Mouse (Mus musculus) adrenal gland, postnatal 25 days (tissue): ENCODE results near the gene Ube2g1. TPM values are rescaled to one million over a fixed set of nuclear protein-coding genes. Genes with fewer than 3 reads are reported as not detected.
"Not testable (repeated sequence)": the region's sequence is repeated elsewhere in the genome, so short reads cannot be mapped to it uniquely, and the experiment has no call there.

ENCODE experiments used
- DNase-seq: peaks from one replicate; pipeline ENCODE4 v3.0.0; 2021; ENCODE audit warnings: mixed read lengths
- total RNA-seq: library from RNA; stranded (reverse); gene quantifications from 2 replicates; pipeline ENCODE4 v1.2.3, GENCODE M21; 2021

Ube2g1 gene
- total RNA-seq, 1 experiment from 2014 or later, result 47.8 TPM

DNA sequence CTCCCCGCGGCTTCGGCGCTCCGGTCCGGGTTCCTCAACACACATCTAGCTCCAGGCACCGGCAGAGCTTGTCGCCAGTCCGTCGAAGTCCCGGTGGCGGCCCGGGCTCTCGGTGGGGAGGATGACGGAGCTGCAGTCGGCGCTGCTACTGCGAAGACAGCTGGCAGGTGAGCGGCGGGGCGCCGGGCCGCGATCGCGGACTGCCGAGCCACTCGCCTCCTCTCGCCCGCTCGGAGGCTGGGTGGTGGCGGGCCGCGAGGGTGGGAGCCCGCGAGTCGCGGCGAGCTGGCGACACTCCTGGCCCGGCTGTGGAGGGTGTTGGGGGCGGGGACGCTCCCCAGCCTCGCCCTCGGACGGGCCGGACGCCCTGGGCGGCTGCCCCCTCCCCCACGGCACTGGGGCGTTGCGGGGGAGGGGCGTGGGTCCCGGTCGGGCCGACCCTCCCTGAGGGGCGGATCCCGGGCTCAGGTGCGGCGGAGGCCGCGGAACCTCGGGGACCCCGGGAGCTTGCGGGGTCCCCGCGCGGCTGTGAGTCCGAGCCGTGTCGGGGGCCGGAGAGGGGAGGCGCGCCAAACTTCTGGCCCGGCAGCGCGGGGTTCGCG lies 487 bp downstream of the Ube2g1 start:
- DNase-seq, result peak; percentile 90

DNA sequence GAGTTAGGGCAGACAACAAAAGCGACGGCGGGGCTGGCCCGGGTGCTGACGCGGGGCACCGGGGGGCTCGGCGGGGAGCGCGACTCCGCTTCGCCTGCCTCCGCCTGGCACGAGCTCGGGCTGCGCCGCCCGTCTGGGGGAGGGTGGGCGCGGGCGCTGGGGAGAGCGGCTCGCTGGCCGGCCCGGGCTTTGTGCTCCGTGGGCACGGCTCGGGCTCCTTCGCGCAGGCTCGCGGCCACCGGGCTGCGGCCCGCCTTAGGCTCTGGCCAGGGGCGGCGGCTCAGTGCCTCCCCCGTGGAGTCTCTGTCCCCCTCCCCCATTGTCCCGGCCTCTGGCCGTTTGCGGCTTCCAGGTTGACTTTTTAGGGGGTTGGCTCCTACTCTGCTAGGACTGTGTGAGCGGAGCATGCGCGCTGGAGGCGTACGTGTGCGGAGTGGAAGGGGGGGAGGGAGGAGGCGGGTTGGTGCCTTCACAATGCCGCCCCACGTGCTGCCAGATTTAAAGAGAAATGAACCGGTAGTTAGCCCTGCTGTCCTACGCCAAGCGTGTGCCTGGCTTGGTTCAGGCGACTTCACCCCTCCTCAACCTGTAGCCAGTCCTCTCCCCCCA lies 1.1 kb downstream of the Ube2g1 start:
- DNase-seq, result peak; percentile 92

DNA sequence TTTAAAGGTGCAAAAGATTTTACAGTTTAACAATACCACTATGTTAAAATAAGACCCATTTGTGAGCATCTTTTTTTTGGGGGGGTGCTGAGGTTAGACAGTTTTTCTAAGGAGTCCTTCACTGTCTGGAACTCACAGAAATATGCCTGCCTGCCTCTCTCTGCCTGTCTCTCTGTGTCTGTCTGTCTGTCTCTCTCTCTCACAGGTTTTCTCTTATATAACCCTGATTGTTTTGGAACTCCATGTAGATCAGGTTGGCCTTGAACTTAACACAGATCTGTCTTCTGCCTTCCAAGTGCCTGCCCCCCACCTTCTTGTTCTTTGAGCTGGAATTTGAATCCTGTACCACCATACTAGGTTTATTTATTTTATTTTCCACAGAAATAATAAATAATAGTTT lies 2.2 kb downstream of the Ube2g1 start:
- no peak for DNase-seq

DNA sequence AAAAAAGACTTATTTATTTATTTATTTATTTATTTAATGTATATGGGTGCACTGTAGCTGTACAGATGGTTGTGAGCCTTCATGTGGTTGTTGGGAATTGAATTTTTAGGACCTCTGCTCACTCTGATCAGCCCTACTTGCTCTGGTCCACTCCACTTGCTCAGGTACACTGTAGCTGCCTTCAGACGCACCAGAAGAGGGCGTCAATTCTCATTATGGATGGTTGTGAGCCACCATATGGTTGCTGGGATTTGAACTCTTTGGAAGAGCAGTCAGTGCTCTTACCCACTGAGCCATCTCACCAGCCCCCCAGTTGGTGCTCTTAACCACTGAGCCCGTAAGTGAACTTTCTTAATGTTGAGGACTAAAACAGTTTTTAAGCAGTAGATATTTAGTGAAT lies 7.3 kb downstream of the Ube2g1 start:
- DNase-seq, result not testable (repeated sequence)

DNA sequence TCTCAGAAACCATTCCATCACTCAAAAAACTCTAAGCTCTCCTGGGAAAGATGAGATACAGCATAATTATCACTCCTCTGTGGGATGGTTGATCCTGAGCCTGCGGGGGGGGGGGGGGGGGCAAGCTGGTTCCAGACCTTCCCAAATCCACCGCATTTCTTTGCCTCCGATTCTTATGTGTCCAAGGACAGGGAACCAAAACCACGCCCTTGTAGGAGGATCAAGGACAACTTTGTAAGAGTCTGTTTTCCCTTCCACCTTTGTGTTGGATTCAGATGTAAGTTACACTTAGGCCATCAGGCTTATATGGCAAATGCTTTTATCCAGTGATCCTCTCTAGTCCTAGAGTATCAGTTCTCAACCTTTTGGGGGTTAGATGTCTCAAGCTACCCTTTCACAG lies 8.8 kb downstream of the Ube2g1 start:
- no peak for DNase-seq

DNA sequence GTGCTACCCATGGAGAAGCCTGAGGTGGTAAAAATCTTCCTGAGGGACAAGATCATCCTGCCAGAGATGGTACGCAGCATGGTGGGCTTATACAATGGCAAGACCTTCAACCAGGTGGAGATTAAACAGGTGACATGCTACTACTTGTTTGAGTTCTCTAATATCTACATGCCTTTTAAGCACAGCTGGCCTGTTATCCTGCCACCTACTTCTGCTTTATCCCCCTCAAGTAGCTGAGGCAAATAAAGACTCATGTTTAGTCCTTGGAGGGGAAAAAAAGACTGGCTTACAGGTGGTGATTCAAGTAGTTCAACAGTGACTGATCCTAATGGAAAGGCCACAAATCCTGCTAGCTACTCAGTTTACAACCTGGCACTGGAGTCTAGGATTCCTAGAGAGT lies 11.4 kb downstream of the Ube2g1 start:
- DNase-seq, result no peak

DNA sequence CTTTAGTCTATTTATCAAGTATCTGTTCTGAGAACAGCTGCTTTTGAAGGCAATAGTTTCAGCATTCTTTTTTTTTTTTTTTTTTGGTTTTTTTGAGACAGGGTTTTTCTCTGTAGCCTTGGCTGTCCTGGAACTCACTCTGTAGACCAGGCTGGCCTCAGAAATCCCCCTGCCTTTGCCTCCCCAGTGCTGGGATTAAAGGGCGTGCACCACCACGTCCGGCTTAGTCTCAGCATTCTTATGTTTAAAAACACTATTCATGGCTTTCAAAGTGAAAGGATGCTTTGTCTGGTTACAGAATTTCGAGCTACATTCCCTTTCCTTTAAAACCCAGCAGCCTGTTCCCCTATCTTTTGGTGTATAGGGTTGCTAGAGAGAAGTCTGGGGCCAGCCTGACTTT lies 35.6 kb downstream of the Ube2g1 start:
- no peak for DNase-seq

DNA sequence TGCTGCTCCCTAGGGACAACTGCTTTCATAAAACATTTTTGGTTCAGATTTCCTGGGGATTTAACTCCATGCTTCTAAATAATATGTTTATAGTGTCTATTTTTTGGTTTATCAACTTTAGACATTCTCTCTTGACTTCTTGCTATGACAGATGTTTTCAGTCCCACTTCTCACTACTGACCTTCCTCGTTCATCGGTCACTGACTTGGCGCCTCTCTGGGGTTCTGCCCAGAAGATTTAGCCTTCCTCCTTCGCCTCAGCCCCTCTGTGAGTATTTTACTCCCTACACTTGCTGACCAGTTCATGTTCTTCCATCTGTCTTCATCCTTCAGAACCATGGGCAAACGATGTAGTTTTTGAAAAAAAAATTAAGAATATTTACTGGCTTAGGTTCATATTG lies 38.3 kb downstream of the Ube2g1 start:
- DNase-seq, result no peak

DNA sequence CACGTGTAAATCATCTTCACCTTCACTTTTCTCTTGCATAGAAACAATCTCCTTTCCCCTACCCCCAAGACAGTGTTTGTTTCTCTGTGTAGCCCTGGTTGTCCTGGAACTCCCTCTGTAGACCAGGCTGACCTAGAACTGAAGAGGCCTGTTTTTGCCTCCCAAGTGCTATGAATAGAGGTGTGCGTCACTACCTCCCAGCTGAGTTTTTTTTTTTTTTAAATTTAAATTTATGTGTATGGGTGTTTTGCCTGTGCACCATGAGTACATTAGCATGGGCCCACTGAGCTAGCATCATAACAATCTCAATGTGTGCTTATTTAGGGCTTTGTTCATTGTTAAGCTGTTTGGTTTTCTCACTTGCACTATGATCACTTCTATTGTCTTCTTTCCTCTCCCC lies 43.3 kb downstream of the Ube2g1 start:
- DNase-seq, result no peak

DNA sequence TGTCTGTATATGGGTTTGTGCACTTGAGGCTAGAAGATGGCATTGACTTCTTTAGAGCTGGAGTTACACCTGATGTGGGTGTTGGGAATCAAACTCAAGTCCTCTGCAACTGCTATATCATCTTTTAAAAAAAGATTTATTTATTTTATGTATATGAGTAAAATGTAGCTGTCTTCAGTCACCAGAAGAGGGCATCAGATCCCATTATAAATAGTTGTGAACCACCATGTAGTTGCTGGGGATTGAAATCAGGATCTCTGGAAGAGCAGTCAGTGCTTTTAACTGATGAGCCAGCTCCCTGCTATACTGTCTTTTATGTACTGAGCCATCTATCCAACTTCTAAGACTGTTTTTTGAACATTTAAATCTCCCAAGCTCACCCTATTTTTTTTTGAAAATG lies 52.8 kb downstream of the Ube2g1 start:
- DNase-seq, result no peak

DNA sequence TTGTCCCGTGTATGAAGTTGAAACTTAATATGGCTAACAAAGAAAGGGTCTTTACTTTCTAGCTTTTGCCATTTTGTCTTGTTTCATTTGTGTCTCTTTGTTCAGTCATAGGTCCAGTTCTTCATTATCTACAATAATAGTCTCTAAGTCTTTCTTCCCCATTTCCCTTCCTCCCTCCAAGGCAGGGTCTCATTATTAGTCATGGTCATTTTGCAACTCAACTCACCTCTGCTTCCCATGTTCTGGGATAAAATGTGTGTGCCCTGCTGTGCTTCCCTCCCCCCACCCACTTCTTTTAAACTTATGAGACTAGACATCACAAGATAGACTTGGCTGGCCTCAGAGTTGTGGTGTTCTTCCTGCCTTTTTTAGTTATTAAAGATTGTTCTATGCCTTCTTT lies 53.3 kb downstream of the Ube2g1 start:
- DNase-seq, result no peak

DNA sequence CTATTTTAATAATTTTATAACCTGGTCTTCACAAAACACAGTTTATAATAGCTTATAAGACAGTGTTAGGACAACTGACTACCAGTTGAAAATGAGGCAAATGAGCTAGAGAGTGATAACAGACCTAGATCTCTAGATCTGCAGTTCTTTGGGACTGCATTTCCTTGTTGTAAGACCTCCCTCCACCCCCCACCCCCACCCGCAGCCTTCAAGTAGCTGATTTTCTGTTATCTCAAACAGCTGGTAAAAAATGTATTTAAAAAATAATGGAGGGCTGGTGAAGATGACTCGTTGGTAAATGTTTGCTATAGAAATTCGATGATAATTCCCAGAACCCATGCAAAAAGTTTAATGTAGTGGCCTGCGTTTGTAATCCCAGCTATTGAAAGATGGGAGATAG lies 57.6 kb downstream of the Ube2g1 start:
- DNase-seq, result no peak

DNA sequence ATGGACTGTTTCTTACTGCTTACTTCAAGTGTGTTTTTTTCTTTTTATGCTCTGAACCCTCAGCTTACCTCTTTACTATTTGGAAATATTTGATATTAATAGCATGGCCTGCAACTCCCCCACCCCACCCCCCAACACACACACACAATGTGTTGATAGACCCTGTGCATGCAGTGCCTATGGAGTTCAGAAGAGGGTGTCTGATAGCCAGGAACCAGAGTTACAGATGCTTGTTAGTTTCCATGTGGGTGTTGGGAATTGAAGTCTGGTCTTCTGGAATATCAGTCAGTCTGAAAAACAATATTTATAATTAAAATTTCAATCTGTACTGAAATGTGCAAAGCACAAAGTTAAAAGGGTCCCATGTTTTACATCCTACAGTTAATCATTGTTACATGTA lies 63.6 kb downstream of the Ube2g1 start:
- no peak for DNase-seq

DNA sequence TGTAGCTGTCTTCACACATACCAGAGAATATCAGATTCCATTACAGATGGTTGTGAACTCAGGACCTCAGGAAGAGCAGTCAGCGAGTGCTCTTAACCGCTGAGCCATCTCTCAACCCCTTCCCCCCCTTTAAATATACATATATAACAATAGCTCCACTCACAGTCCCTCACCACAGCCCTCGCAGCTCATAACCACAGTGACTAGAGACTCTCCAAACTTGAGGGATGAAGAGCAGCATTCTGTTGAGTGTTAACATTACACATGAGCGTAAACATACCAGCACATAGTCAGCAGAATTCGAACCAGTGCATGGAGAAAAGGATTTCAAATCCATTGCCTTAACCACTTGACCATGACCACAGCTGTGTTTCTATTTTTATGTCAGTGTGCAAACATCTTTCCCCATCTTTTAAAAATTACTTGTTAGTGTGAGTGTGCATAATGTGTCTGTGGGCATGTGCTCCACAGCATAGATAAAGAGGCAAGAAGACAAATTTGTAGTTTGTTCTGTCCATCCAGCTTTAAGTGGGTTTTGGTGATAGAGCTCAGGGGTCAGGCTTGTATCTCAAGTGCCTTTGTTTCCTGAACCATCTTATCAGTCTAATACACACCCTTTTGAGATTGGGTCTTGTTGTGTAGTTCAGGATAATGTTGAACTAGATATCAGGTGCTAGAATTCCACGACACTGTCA lies 64.4 kb downstream of the Ube2g1 start:
- DNase-seq, result no peak

DNA sequence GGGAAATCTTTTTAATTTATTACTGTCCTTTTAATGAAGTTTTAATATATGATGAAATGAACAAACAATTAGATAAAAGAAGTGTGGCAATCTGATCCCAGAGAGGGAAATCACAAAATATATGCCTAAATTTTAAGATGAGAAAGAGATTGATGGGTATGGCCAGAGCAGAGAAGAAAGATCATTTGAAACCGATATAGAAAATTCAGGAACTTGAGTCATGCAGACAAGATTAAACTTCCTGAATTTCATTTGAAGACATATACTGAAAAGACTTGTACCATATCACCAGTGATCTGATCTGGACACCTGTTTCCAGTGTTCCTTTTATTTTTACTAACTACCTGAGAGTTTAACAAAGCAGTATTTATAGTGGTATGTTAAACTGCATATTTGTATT lies 65.4 kb downstream of the Ube2g1 start:
- no peak for DNase-seq

DNA sequence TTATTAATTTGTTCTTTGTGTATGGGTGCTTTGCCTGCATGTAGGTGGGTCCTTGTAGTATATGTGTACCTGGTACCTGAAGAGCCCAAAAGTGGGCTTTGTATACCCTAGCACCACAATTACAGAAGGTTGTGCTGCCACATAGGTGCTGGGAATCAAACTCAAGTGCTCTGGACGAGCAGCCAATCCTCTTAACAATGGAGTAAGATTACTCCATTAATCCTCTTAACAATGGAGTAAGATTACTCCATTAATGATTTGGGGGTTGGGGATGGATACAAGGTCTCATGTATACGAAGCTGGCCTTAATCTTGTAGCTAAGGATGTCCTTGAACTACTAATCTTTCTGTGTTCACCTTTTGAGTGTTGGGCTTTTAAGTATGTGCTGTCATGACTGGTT lies 68.2 kb downstream of the Ube2g1 start:
- no peak for DNase-seq

DNA sequence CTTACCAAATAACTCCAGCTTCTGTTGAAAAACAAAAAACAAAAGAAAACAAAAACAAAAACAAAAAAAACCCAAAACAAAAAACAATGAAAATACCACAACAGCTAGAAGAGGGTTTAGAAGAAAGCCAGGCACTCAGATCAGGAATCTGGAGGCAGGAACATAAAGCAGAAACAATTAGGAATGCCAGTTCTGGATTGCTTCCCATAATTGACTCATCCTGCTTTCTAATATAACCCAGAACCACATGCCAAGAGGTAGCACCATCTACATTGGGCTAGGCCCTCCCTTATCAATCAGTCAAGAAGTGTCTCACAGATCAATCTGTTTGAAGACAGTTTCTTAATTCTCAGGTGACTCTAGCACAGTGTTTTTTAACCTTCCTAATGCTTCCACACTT lies 73.6 kb downstream of the Ube2g1 start:
- DNase-seq, result no peak

DNA sequence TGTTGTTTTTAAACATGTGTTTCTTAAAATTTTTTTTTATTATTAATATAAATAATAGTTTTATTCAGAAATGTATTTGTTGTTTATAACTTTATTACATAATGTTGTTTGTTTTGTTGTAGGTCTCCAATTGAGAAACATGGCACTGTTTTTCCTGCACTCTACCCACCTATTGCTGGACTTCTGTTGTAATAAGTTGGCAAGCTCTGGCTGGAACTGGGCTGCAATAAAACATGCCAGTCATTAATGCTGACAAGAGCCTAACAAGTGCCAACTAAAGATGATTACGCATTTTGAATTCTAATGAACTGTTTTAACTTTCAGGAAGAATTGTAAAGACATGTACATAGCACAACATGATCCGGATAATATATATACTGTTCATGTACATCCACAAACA lies 76.3 kb downstream of the Ube2g1 start:
- no peak for DNase-seq

DNA sequence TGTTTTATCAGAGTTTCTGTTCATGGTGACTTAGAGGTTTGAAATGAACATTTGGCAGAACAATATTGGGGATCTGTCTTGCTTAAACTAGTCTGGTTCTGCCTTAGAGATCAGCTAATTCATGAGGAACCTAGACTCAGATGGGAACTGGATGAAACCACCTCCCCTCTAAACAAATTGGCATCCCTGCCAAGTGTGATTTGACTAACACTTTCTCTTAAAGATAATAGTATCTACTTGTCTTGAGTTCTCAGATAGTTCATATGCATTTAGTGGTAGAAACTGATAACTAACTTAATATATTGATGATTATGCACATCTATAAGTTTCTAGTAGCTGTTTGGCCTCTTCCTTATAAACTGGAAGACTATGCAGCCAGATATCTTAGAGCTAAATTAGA lies 79.6 kb downstream of the Ube2g1 start:
- no peak for DNase-seq

DNA sequence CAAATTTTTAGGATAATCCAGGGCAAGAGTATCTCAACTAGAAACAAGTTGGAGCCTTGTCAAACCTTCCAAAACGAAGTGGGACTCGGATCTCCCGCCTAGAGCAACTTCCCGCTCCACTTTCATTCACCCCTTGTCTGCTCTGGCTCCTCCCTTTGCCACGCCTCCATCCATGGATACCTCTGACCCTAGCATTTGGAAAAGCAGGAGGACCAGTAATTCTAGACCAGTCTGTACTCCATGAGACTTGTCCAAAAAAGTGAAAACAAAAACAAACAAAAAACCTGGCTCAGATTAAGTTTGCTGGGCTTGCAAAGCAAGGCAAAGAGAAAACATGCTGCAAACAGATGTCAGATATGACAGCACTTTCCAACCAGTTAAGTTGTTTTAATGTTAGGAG lies 81.2 kb downstream of the Ube2g1 start:
- no peak for DNase-seq

DNA sequence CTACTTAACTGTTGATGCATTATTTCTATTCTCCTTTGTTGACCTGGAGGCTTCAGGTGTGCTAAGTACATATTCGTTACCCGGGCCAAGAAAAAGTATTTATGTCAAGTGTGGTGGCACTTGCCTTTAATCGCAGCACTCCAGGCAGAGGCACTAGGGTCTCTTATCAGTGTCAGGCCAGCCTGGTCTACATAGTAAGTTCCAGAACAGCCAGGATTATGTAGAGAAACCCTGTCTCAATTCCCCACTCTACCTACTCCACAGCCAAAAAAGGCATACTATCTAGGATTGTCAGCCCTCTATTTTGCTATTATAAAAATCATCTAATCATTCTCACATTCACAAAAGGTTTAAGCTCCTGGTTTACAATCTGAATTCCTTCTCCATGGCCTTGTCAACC lies 82.0 kb downstream of the Ube2g1 start:
- no peak for DNase-seq

DNA sequence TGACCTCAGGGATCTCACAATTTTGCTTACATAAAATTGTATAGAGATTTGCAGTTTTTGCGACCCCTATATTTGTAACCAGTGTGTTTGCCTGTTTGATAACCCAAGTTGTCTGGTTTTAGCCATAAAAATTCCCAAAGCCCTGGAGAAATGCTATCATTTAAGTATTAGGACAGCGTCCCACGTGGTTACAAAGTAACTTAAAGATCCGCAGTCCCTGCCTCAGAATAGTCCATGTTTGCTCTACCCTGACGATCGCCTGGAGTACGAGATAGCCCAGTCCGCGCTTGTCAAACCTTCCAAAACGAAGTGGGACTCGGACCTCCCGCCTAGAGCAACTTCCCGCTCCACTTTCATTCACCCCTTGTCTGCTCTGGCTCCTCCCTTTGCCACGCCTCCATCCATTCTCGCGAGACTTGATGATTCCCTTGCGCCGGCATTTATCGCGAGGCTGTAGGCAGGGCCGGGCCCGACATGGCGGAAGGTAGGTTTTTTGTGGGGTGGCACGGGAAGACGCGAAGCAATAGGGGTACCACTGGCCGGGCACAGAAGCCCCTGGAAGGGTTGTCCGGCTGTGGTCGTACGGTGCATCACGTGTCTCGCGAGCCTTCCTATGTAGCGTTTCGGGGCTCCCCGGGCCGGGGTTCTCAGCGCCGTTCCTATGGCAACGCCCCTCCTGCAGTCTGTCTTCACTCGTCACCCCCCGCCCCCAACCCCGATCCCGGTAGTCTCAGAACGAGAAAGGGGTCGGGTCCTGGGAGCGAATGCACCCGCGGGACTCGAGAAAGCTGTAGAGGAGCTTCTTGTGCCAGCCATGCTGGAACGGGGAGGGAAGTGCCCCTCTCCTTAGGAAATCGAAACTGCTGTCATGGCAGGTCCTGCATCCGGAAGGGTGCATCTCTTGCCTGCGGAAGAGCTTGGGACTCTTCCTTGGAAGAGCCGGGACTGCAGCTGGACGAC lies 82.7 kb downstream of the Ube2g1 start, which contains the start of gene Ankfy1:
Gene Ankfy1, plus strand, starts transcription at position 456 of the 960 bp plus-strand sequence.
- peak; percentile 95 for DNase-seq

DNA sequence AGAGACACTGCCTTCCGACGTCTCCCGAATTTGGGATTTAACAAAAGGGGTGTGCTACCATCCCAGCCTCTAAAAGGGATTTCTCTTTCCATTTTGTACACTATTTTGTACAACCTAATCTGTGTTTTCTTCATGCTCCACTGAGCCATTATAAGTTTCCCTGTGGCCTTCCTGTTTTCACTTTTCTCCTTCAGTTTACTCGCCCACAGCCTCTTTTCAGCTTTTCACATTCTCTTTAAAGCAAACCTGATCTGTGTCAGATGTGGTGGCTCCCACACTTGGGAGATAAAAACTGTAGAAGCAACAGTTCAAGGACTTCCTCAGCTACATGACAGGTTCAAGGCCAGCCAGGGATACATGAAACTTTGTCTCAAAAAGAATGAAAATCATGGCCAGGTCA lies 85.3 kb downstream of the Ube2g1 start:
- DNase-seq, result no peak
